Mouse (Mus musculus): ENCODE results near the gene Pofut2. TPM values are rescaled to one million over a fixed set of nuclear protein-coding genes. Genes with fewer than 3 reads are reported as not detected.

The Pofut2 gene
- polyA plus RNA-seq, 1 experiment from 2014 or later, result 49.4 TPM

DNA sequence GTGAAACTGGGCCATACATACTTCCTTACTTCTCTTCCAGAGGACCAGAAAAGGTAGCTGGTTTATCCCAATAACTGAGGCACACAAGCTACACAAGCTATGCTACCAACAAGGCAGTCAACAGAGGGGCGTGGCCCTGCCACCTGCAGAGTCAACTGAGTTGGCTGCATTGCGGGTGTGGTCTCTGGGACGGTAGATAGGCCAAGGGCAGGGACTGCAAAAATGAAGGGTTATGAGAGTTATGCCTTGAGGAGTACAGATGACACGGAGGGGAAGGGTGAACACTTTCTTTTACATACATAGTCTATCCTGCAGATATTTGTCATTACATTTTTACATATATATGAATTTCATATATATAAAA is 41.9 kb downstream of the Pofut2 start:
- no peaks in the 10 kb centered on the region for H3K79me2 ChIP-seq (ENCODE audit: inconsistent target)
- 87% methylated on average over 4 of the region's 4 CpGs for WGBS (ENCODE audit: missing documents)

DNA sequence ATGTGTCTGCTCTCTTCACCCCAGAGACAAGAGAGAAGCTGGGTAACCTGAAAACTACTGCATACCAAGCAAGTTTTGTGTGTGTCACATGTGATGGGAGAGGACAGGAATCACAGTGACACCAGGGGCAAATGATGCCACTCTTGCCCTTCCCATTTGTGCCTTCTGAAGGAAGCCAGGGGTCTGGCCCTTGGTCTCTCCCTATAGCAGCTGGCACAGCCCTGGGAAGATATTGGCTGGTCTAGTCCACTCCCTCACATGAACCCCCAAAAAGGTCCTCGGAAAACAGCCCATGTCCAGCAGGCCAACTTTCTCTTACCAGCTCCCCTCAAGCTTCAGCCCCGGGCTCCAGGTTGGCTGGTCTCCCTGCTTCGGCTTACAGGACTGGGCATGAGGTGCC is 45.3 kb downstream of the Pofut2 start:
- H3K79me2 ChIP-seq (ENCODE audit: inconsistent target), result no peaks in the 10 kb centered on the region
- 82% methylated on average over 3 of the region's 3 CpGs for WGBS (ENCODE audit: missing documents)
- H3K36me3 ChIP-seq (ENCODE audit: inconsistent target), result no peaks in the 10 kb centered on the region
- H3K4me3 ChIP-seq (ENCODE audit: inconsistent target), result no peak overlapping the region
- H3K27ac ChIP-seq, result no peak overlapping the region

More for the DNA sequence above, 41.9 kb downstream of the Pofut2 start:
- Histone ChIP-seq H3K4me3 (ENCODE audit: inconsistent target) (no peak overlapping the region), H3K36me3 (ENCODE audit: inconsistent target) (no peaks in the 10 kb centered on the region), H3K27ac (no peak overlapping the region)

DNA sequence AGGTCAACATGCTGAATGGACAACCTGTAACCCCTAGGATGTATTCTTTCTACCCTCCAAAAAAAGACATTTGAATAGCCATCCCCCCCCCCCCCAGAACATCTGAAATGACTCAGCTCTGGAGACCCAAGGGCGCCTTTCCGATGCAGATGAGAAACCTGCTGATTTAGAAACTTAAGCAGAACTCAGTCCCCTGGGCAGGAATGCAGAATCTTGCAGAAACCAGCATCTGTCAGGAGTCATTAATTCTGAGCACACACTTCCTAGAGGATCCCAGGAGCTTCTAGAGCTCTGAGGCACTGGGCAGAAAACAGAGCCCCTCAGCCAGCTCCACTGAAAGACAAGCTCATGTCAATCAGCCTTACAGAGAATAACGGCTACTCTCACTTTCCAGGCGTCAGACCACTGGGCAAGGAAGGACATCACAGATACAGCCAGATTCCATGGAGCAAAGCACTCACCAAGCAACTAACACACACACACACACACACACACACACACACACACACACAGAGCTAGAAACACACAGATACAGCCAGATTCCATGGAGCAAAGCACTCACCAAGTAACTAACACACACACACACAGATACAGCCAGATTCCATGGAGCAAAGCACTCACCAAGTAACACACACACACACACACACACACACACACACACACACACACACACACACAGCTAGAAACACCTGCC is 46.0 kb downstream of the Pofut2 start:
- Histone ChIP-seq H3K79me2 (ENCODE audit: inconsistent target) (no peaks in the 10 kb centered on the region), H3K27ac (no peak overlapping the region), H3K36me3 (ENCODE audit: inconsistent target) (no peaks in the 10 kb centered on the region), H3K4me3 (ENCODE audit: inconsistent target) (no peak overlapping the region)
- 90% methylated on average over 4 of the region's 4 CpGs for WGBS (ENCODE audit: missing documents)

DNA sequence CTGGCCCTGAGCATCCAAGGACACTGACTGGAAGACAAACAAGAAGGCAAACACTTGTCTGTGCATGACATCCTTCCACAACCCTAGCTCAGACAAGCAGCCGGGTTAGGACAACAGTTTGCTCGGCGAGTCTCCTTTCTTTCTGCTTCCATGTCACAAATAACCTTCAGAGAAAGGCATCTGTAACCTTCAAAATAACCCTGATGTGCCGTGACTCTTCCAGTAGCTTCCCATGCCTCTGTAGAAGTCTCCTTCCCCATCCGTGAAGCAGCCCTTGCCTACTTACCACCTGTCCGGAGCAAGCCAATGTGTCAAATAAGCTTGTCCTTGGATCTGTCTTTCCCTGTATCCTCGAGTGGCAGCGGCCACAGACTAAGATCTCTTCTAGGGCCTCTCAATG is 46.7 kb downstream of the Pofut2 start:
- 92% methylated on average over 8 of the region's 8 CpGs for WGBS (ENCODE audit: missing documents)
- H3K36me3 ChIP-seq (ENCODE audit: inconsistent target), result no peaks in the 10 kb centered on the region
- no peak overlapping the region for H3K4me3 ChIP-seq (ENCODE audit: inconsistent target)
- no peak overlapping the region for H3K27ac ChIP-seq
- H3K79me2 ChIP-seq (ENCODE audit: inconsistent target), result no peaks in the 10 kb centered on the region

DNA sequence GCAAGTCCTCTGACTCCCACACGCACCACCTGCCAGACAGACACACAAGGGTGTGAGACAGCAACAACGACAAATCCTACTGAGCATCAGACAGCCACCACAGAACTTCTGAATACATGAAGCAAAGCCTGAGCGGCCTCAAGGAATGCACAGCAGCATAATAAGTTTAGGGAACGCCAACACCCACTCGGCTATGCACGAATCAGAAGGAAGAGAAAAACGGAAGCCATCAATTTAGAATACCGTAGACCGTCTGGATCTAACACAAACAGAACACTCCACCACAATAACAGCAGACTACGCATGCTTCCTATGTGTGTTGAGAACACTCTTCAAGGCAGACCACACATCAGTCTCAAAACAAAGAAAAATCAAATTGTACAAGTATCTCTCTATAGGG is 50.0 kb downstream of the Pofut2 start:
- WGBS (ENCODE audit: missing documents), result 79% methylated on average over 10 of the region's 10 CpGs
- no peaks in the 10 kb centered on the region for H3K36me3 ChIP-seq (ENCODE audit: inconsistent target)
- H3K79me2 ChIP-seq (ENCODE audit: inconsistent target), result no peaks in the 10 kb centered on the region
- no peak overlapping the region for H3K4me3 ChIP-seq (ENCODE audit: inconsistent target)
- H3K27ac ChIP-seq, result no peak overlapping the region

DNA sequence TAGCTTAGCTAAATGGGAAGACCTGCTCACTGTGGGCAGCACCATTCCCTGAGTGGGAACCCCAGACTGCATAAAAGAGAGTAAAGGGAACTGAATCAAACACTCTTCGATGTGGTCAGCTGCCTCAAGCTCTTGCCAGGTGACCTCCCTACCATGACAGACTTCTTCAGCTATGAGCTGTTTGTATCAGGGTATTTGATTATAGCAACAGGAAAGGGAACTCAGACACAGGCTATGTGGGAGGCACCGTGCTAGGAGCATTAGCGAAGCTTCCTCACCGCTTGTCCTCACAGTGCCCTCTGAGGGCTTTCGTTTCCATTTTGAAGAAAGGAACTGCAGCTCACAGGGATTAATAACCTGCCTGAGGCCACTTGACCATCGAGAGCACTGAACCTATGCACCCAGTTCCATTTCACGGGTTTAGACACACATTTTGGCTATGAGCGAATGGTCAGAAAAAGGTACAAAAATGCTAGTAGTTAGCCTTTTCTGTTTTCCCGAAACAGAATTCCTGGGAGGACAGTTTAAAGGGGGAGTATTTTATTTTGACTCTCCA is 55.8 kb downstream of the Pofut2 start:
- Histone ChIP-seq H3K27ac (no peak overlapping the region), H3K36me3 (ENCODE audit: inconsistent target) (no peaks in the 10 kb centered on the region), H3K4me3 (ENCODE audit: inconsistent target) (no peak overlapping the region), H3K79me2 (ENCODE audit: inconsistent target) (no peaks in the 10 kb centered on the region)
- WGBS (ENCODE audit: missing documents), result 54% methylated on average over 9 of the region's 9 CpGs

DNA sequence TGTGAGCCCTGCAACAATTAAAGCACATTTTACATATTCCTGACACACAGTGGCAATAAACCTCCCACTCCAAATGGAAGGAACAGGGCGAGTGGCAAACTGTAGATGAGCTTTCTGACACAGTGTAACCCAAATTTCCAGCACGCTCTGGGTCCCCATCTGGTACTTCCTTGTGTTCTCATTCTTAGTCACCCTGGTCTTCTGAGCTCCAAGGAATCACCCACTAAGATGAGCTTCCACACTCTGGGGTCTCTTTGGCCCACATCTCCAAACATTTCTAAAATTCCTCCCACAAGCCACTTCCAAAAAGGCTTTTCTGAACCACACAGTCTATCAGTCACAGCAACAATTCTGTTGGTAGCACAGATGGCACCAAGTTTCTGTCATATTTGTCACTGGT is 56.7 kb downstream of the Pofut2 start:
- Histone ChIP-seq H3K4me3 (ENCODE audit: inconsistent target) (no peak overlapping the region), H3K79me2 (ENCODE audit: inconsistent target) (no peaks in the 10 kb centered on the region), H3K36me3 (ENCODE audit: inconsistent target) (no peaks in the 10 kb centered on the region), H3K27ac (no peak overlapping the region)
- WGBS (ENCODE audit: missing documents), result 90% methylated on average over 2 of the region's 2 CpGs

Other genes with a start within 250 kb of the Pofut2 start
- gene Slc19a1, start 227.0 kb upstream of the Pofut2 start, polyA plus RNA-seq (2018), result 4.1 to 8.4 TPM (median 4.5 TPM) in 3 replicates
- gene Col18a1, start 92.7 kb upstream of the Pofut2 start, polyA plus RNA-seq (2018), result 1.1 to 15.2 TPM (median 3.7 TPM) in 3 replicates
- gene Adarb1, start 159.1 kb downstream of the Pofut2 start, polyA plus RNA-seq (2018), result 0.04 to 0.91 TPM (median 0.16 TPM) in 3 replicates

Data from macrophage (primary cell).